Mouse (Mus musculus) kidney, postnatal 36 days (tissue): Measurements from ENCODE around the gene Shank3.

Source experiments
- DNase-seq, 2 experiments: peaks; one replicate each; pipeline ENCODE4 v3.0.0; 2021 to 2022; ENCODE audit warnings: mixed read lengths in 2 of 2

The Shank3 gene

DNA sequence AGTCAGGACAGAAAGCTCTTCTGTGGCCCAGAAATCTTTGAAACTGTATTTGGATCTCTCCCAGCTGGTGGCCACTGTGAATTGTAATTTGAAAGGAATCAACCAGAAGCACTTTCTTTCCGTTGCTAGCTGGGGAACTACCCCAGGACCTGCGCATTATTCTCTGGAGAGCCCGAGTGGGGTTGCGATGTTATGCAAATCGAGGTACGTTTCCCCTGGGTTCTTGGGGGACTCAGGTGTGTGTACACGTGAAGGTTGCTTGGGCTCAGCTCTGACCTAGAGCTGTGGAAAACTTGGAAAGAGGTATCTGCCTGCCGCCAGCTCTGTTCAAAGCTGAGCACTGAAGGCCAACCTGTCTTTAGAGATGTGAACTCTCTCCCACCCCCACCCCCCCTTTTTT lies 21.6 kb upstream of the Shank3 start:
- no peak for DNase-seq

GRCm38 (mm10) chr15:89478622-89479021 lies 20.8 kb upstream of the Shank3 start:
- no peak for DNase-seq

- peak; percentile 83 to 89 for DNase-seq
Measured at GRCm38 (mm10) chr15:89480584-89480983, 18.8 kb upstream of the Shank3 start.

GRCm38 (mm10) chr15:89488182-89488581 lies 11.2 kb upstream of the Shank3 start:
- DNase-seq = no peak

DNA sequence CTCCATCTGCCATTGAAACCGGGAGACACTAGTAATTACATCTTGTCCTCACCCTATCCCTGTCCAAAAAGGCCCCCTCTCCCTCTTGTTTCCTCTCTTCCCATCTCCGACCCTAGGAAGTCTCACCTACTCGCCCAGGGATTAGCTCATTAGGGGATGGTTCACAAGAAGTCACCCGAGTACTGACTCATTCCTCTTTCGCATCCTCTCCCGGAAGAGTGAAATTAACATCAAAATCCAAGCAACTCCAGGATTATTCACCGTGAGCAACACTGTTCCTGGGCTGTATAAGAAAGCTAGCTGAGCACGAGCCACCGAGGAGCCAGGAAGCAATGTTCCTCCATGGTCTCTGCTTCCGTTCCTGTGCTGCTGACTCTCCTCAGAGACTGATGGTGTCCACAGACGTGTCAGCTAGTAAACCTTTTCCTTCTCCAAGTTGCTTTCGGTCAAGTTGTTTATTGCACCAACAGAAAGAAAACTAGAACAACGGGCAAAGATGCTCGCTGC lies 10.8 kb upstream of the Shank3 start:
- DNase-seq = no peak

DNA sequence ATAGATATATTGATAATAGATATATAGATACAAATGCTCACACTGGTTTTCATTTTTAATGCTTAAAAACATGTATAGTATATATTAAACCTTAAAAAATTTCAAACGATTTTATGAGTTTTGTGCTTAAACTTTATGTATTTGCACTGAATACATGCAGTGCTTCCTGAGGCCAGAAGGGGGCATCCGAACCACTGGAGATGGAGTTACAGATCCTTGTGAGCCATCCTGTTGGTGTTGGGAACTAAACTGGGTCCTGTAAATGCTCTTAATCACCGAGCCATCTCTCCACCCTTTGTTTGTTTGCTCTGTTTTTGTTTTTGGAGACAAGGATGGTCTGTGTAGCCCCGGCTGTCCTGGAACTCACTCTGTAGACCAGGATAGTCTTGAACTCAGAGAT lies 4.5 kb upstream of the Shank3 start:
- peak in 1 of 2 experiments; percentile 22 for DNase-seq

DNA sequence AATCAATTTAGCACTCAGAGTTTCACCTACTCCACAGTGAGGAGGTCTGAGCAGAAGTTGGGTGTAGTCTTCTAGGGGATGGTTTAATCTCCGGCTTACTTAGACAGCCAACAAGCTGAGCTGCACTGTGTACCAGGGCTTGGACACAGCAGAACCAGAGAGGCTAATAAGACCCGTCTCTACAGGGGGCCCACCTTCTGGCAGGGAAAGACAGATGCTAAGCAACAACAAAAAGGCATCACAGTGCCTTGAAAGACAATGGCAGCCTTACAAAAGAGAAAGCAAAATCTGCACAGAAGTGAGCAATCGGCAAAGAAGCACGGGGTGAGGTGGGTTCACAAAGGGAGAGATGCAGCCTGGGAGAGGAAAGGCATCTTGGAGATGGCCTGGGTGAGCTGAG lies 3.3 kb upstream of the Shank3 start:
- no peak for DNase-seq

- no peak for DNase-seq
Measured at GRCm38 (mm10) chr15:89496841-89497240, 2.6 kb upstream of the Shank3 start.

DNA sequence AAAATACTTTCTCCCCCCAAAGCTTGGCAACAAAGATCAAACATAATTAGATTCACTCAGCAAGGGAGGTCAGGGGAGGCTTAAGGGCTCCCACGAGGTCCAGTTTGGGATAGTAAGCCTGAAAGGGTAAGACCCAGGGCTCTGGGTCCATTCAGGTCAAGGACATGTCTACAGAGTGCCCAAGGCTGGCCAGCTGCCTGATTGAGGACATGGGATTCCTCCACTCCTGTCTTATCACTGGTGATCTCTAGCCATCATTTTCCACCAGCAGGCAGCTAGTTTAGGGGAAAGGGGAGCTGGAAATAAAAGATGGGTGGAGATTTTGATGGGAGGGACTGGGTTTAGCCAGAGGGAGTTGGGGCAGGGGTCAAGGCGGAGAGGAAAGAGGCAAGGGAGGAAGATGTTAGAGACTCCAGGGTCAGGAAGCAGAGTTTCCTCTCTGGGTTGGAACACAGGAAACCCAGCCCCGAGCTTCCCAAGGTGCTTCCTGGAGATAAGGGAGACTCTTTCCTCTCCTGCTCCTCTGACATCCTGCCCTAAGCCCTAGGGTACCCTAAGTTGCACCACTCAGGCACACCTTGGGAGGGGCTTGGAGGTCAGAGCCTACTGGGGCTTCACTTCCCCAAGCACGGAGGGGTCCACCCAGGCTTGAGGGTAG lies 1.9 kb upstream of the Shank3 start:
- peak; percentile 72 to 87 for DNase-seq

DNA sequence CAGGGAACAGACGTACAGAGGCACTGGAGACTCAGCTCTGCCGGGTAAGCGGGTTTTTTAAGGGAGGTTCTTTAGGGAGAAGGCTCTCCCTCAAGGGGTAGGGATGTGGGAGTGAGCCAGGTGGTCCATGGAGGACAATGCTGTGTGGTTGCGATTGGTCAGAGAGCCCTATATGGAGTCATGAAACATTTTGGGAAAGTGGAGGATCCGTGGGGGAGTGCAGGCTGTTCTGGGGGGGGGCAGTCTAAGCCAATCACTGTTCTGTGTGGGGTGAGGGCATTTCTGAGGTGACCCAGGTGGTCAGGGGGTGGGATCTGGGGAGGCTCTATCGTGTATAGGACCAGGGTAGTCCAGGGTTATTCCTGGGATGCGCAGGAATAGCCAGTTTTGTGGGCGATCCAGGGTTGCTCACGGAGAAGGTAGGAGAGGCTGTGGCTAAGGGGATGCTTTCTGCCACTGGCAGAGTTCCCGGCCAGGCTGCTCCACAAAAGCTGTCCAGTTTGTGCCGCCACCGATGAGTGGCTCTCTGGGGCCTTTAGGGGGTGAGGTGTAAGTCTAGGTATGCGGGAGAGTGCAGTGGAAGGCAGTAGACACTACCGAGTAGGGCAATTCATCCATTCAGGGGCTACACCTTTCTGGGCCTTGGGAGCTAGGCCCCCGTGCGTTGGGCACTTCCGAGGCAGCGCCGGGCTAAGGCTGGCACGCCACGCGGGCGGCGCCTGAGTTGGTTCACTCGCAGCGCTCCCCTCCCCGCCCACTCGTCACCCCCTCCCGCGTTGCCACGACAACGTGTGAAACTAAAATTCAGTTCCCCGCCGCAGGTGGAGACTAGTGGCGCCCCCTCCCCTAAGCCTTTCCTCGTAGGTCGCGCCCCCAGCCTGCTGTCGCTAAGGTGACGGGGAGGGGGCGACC lies 1.1 kb upstream of the Shank3 start:
- DNase-seq = peak in 1 of 2 experiments; percentile 62

GRCm38 (mm10) chr15:89499784-89500220 lies 379 bp downstream of the Shank3 start:
- peak in 1 of 2 experiments; percentile 73 for DNase-seq

DNA sequence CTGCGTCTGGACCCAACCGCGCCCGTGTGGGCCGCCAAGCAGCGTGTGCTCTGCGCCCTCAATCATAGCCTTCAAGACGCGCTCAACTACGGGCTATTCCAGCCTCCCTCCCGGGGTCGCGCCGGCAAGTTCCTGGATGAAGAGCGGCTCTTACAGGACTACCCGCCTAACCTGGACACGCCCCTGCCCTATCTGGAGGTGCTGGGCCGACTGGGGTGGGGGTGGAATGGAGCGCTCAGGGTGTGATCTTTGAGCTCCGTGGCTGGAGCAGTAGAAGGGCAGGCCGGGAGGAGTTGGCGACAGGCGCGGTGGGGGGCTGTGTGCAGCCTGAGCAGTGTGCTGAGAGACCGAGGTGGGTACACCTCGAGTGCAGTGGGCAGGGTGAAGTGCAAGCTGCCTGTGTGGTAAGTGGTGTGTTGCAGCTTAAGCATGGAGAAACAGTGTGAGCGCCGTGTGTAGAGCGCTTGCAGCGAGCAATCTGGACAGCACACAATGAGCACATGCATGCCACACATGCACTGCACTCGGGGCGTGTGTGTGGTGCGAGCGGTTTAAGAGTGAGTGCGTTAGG lies 883 bp downstream of the Shank3 start:
- DNase-seq = no peak

DNA sequence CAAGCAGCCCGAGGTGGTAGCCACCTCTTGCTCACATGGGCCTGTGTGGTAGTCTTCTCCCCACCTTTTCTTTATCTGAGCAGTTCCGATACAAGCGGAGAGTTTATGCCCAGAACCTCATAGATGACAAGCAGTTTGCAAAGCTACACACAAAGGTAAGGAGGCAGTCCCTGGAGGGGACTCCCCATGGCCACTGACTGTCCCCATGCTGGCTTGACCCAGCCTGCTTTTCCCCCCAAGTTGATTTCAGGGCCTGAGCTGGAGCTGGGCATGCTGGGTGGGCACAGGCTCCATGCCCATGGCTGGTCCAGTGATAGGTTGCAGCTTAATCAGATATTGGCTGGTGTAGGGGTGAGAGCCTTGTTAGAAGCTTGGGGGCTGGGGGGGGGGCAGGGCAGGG lies 1.9 kb downstream of the Shank3 start:
- DNase-seq = no peak

DNA sequence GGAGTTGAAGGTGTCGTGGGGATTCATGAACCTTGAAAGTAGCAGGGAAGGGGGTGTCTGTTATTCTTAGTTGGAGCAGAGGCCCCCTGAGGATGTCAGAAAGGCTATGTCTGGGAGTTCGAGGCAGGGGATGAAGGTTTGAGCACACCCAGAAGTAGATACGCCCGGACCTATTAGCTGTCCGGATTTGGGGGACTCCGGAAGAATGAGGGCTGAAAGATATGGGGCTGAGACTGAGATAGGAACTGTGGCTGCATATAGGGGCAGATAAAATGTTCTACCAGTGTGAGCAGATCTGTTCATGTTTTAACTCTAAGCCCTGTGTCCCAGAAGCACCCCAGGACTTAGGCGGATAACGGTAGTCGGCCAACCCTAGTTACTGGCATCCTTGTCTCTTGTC lies 5.4 kb downstream of the Shank3 start:
- DNase-seq = no peak

GRCm38 (mm10) chr15:89507751-89508150 lies 8.3 kb downstream of the Shank3 start:
- DNase-seq = peak in 1 of 2 experiments; percentile 59

- DNase-seq = no peak
Measured at GRCm38 (mm10) chr15:89512679-89513078, 13.3 kb downstream of the Shank3 start.

- DNase-seq = no peak
Measured at GRCm38 (mm10) chr15:89521951-89522350, 22.5 kb downstream of the Shank3 start.

- DNase-seq = peak; percentile 25 to 52
Measured at GRCm38 (mm10) chr15:89522566-89523282, 23.3 kb downstream of the Shank3 start.

- DNase-seq = no peak
Measured at GRCm38 (mm10) chr15:89523283-89523832, 23.9 kb downstream of the Shank3 start.

GRCm38 (mm10) chr15:89524001-89524571 lies 24.7 kb downstream of the Shank3 start:
- no peak for DNase-seq

DNA sequence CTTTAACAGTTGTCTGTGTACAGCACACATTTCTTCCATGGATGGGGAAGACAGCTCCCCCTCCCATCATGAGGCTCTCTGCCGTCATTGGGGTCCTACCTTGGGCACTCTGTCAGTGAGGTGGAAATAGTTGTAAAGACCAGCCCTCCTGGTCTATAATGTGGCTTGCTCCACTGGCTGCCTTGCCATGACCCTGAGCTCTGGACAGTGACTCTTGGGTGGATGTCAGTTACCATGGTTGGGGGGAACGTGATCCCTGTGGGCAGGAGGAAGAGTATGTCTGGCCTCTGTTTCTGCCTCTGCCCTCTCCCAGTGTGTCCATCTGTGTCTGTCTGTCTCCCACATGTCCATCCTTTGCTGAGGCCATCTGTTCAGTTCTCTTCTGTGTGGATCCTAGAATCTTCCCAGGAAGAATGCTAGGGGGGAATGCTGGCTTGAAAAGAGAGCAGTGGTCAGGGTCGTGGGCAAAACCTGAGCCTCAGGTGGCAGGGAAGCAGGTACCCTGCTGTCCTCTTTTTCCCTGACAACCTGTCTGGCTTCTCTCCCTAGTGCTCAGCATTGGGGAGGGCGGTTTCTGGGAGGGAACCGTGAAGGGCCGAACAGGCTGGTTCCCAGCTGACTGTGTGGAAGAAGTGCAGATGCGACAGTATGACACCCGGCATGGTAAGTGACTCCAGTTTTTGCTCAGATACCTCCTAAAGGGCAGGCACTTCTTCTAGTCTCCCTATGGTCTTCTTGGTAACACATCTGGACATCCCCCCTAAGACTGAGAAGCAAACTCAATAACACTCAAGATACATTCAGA lies 25.4 kb downstream of the Shank3 start:
- DNase-seq = no peak
